Mouse (Mus musculus): ENCODE results near the gene Ttyh2.

DNA sequence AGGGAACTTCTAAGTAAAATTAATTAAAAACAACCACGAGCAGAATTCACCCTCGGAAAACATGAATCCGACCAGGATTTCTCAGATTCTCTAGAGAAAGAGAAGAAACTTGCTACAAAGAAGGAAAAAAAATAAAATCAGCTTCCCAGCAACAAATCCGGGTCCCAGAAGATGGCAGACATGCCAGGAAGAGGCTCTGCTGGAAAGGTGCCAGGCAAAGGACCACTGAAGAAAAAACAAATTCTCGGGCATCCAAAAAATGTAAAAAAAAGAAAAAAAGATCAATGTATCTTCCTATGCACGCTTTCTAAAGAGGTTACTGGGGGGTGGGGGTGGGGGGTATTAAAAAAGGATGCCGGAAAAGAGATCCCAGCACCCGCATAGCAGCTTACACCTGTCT is 43.0 kb upstream of the Ttyh2 start:
- TF ChIP-seq CTCF (IDR thresholded peaks at IDR 0.05; ENCODE audit: extremely low read depth, insufficient read length, insufficient replicate concordance, low read depth, low read length) = no peak
- no peak for TF ChIP-seq POLR2A (IDR thresholded peaks at IDR 0.05; ENCODE audit: low read depth, low read length)

Measured in small intestine, adult 2 months (tissue).